Mouse (Mus musculus) adrenal gland, postnatal 36 days (tissue): ENCODE results near the gene Cdh4. TPM values are rescaled to one million over a fixed set of nuclear protein-coding genes. Genes with fewer than 3 reads are reported as not detected.

Source experiments
- DNase-seq, 2 experiments: peaks; one replicate each; pipeline ENCODE4 v3.0.0; 2021; ENCODE audit warnings: mixed read lengths in 1 of 2
- total RNA-seq, 2 experiments: library from RNA; stranded (reverse); gene quantifications; 2 replicates each; pipeline ENCODE4 v1.2.3; 2021

Gene Cdh4
- total RNA-seq, 2 experiments from 2014 or later: 3.8 to 5.1 TPM

- no peak for DNase-seq
These were observed 245.0 kb downstream of the Cdh4 start for GRCm38 (mm10) chr2:179687243-179687681.

GRCm38 (mm10) chr2:179688976-179689375 is 246.7 kb downstream of the Cdh4 start:
- no peak for DNase-seq

- peak in 1 of 2 experiments; percentile 4 for DNase-seq
These were observed 247.5 kb downstream of the Cdh4 start for GRCm38 (mm10) chr2:179689761-179690160.

GRCm38 (mm10) chr2:179690571-179690970 is 248.3 kb downstream of the Cdh4 start:
- no peak for DNase-seq

- DNase-seq: no peak
These were observed 252.7 kb downstream of the Cdh4 start for GRCm38 (mm10) chr2:179694936-179695335.

- DNase-seq: no peak
These were observed 255.4 kb downstream of the Cdh4 start for GRCm38 (mm10) chr2:179697601-179698000.

GRCm38 (mm10) chr2:179698196-179698985 is 256.2 kb downstream of the Cdh4 start:
- peak; percentile 11 to 34 for DNase-seq

- no peak for DNase-seq
These were observed 262.8 kb downstream of the Cdh4 start for GRCm38 (mm10) chr2:179705043-179705442.

- no peak for DNase-seq
These were observed 263.2 kb downstream of the Cdh4 start for GRCm38 (mm10) chr2:179705461-179705860.

GRCm38 (mm10) chr2:179706616-179707015 is 264.4 kb downstream of the Cdh4 start:
- DNase-seq: no peak

GRCm38 (mm10) chr2:179709111-179709510 is 266.9 kb downstream of the Cdh4 start:
- DNase-seq: no peak

GRCm38 (mm10) chr2:179712690-179713089 is 270.5 kb downstream of the Cdh4 start:
- no peak for DNase-seq

GRCm38 (mm10) chr2:179713326-179713725 is 271.1 kb downstream of the Cdh4 start:
- DNase-seq: no peak

- no peak for DNase-seq
These were observed 271.9 kb downstream of the Cdh4 start for GRCm38 (mm10) chr2:179714145-179714544.

- DNase-seq: no peak
These were observed 273.1 kb downstream of the Cdh4 start for GRCm38 (mm10) chr2:179715375-179715774.

- no peak for DNase-seq
These were observed 278.1 kb downstream of the Cdh4 start for GRCm38 (mm10) chr2:179720366-179720765.

GRCm38 (mm10) chr2:179721534-179722516 is 279.6 kb downstream of the Cdh4 start:
- no peak for DNase-seq

GRCm38 (mm10) chr2:179722776-179723386 is 280.6 kb downstream of the Cdh4 start:
- no peak for DNase-seq

GRCm38 (mm10) chr2:179723401-179723800 is 281.2 kb downstream of the Cdh4 start:
- DNase-seq: no peak

- peak in 1 of 2 experiments; percentile 42 for DNase-seq
These were observed 286.8 kb downstream of the Cdh4 start for GRCm38 (mm10) chr2:179729002-179729401.

GRCm38 (mm10) chr2:179729802-179730201 is 287.6 kb downstream of the Cdh4 start:
- no peak for DNase-seq

GRCm38 (mm10) chr2:179733141-179733831 is 291.1 kb downstream of the Cdh4 start:
- DNase-seq: no peak
